Mouse (Mus musculus): ENCODE measurements at regions not wholly inside any gene's neighbourhood (a gene's known extent, or its start where the extent isn't known, plus 50 kb on each side); places are given as distances from the start of the nearest gene placed in this dataset.

GRCm38 (mm10) chr9:118204456-118204855 is 54.5 kb upstream of the Cmc1 start:
- no peak for DNase-seq (ENCODE audit: low spot score in 2 of 2)

GRCm38 (mm10) chr9:118206483-118206882 is 56.5 kb upstream of the Cmc1 start:
- no peak for DNase-seq (ENCODE audit: low spot score in 2 of 2)

- DNase-seq (ENCODE audit: low spot score in 2 of 2) = no peak
Measured at GRCm38 (mm10) chr9:118219696-118220095, 69.7 kb upstream of the Cmc1 start.

- no peak for DNase-seq (ENCODE audit: low spot score in 2 of 2)
Measured at GRCm38 (mm10) chr9:118221186-118221585, 71.2 kb upstream of the Cmc1 start.

- no peak for DNase-seq (ENCODE audit: low spot score in 2 of 2)
Measured at GRCm38 (mm10) chr9:118227401-118228061, 77.6 kb upstream of the Cmc1 start.

- DNase-seq (ENCODE audit: low spot score in 2 of 2) = no peak
Measured at GRCm38 (mm10) chr9:118228691-118229427, 78.9 kb upstream of the Cmc1 start.

GRCm38 (mm10) chr9:118240711-118241110 is 90.7 kb upstream of the Cmc1 start:
- DNase-seq (ENCODE audit: low spot score in 2 of 2) = no peak

- no peak for DNase-seq (ENCODE audit: low spot score in 2 of 2)
Measured at GRCm38 (mm10) chr9:118246820-118247628, 97.0 kb upstream of the Cmc1 start.

- DNase-seq (ENCODE audit: low spot score in 2 of 2) = no peak
Measured at GRCm38 (mm10) chr9:118253829-118254228, 103.9 kb upstream of the Cmc1 start.

GRCm38 (mm10) chr9:118255200-118255733 is 105.3 kb upstream of the Cmc1 start:
- no peak for DNase-seq (ENCODE audit: low spot score in 2 of 2)

- no peak for DNase-seq (ENCODE audit: low spot score in 2 of 2)
Measured at GRCm38 (mm10) chr9:118255751-118256266, 105.8 kb upstream of the Cmc1 start.

GRCm38 (mm10) chr9:118266298-118266697 is 116.3 kb upstream of the Cmc1 start:
- no peak for DNase-seq (ENCODE audit: low spot score in 2 of 2)

- DNase-seq (ENCODE audit: low spot score in 2 of 2) = no peak
Measured at GRCm38 (mm10) chr9:118271681-118272080, 121.7 kb upstream of the Cmc1 start.

- DNase-seq (ENCODE audit: low spot score in 2 of 2) = no peak
Measured at GRCm38 (mm10) chr9:118272713-118273407, 122.9 kb upstream of the Cmc1 start.

- no peak for DNase-seq (ENCODE audit: low spot score in 2 of 2)
Measured at GRCm38 (mm10) chr9:118285481-118285880, 135.5 kb upstream of the Cmc1 start.

GRCm38 (mm10) chr9:118287606-118288005 is 137.6 kb upstream of the Cmc1 start:
- DNase-seq (ENCODE audit: low spot score in 2 of 2) = no peak

- no peak for DNase-seq (ENCODE audit: low spot score in 2 of 2)
Measured at GRCm38 (mm10) chr9:118292836-118293235, 142.9 kb upstream of the Cmc1 start.

- DNase-seq (ENCODE audit: low spot score in 2 of 2) = no peak
Measured at GRCm38 (mm10) chr9:118294011-118294410, 144.0 kb upstream of the Cmc1 start.

GRCm38 (mm10) chr9:118302785-118303384 is 152.9 kb upstream of the Cmc1 start:
- no peak for DNase-seq (ENCODE audit: low spot score in 2 of 2)

GRCm38 (mm10) chr9:118318357-118319140 is 159.5 kb upstream of the Eomes start:
- no peak for DNase-seq (ENCODE audit: low spot score in 2 of 2)
